Mouse (Mus musculus) embryo, embryonic 11.5 days (tissue): ENCODE measurements around the gene Slc44a5.
"Not testable (repeated sequence)": the region's sequence is repeated elsewhere in the genome, so short reads cannot be mapped to it uniquely, and the experiment has no call there.

ENCODE experiments used
- DNase-seq: peaks from one replicate; pipeline ENCODE4 v3.0.0-alpha.2; 2012; ENCODE audit warnings: low read depth, low spot score

The Slc44a5 gene

DNA sequence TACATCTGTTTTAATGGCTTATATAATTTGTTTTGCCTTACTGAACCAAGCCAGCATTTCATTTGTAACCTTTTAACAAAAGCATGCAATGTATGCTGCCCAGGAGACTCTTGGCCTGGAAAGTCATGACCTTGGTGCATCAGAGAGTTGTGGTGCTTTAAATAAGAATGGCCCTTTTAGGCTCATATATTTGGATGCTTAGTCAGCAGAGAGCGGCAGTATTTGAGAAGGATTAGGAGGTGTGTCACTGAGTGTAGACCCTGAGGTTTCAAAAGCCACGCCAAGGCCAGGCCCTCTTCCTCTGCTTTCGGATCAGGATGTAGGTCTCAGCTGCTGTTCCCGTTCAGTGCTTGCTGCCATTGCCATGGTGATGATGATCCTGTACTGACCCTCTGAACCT, 3.8 kb upstream of the Slc44a5 start:
- no peak for DNase-seq

GRCm38 (mm10) chr3:153973949-153974760, 919 bp downstream of the Slc44a5 start:
- DNase-seq, result no peak

DNA sequence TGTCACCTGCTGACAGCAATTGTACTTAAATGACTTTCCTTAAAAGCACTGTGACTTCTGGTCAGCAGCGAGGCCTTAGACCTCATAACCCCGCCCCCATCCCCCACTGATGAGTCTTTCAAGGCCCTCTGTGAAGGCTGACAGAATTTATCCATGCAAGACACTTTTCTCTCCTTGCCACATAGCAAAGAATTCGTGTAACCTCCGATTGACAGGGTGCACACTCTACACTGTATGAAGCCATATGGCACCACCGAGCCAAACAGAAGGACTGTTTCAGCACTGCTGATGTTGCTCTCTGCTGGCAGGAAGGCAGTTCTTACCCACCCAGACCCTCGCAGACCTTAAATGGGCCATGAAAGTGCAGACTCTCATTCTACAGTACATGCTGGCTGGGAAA, 1.8 kb downstream of the Slc44a5 start:
- no peak for DNase-seq

DNA sequence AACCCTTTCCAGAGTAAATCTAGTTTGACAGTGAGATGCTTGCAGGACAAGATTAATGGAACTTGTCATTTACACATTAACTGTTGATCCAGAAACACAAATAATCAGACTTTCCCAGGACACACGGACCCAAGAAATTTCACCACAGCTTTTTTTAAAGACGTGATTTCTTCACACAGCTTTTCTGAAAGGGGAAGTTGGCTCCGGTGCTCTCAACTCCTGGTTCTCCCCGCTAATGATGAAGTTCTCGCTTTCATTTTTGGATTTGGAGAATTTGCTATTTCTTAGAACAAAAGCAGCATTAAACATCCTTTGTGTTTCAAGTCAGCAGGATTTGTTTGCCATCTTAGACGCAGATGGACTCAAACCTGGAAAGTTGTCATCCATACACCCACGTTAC, 2.6 kb downstream of the Slc44a5 start:
- DNase-seq, result no peak

GRCm38 (mm10) chr3:153980611-153981010, 7.4 kb downstream of the Slc44a5 start:
- DNase-seq, result no peak

GRCm38 (mm10) chr3:153984428-153985340, 11.4 kb downstream of the Slc44a5 start:
- no peak for DNase-seq

DNA sequence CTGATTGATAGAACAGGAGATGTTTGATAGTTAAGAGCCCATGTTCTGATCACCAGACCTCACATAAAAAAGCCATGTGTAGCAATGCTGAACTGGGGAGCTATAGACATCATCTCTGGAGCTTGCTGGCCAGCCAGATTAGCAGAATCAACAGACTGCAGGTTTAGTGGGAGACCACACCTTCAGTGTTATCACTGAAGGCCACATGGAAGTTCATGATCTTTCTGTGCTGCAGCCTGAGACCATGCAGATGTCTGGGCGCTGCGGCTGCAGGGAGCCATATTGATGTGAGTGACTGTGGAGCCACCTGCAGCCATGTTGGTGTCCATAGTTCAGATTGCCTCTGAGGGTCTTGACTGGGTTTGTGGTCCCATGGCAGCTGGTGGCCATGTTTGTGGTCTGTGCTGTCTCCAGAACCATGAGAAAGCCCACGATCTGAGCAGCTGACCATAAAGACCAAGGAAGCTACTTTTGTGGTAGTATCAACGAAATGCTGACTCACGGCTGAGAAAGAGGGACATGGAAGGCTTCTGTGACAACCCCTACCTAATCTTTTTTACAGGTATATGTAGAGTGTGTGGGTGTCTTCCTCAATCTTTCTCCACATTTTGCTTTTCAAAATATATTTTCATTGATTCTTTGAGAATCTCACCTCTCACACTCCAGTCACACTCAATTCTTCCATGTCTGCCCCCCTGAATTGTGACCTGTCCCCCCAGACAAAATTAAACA, 26.7 kb downstream of the Slc44a5 start:
- no peak for DNase-seq

DNA sequence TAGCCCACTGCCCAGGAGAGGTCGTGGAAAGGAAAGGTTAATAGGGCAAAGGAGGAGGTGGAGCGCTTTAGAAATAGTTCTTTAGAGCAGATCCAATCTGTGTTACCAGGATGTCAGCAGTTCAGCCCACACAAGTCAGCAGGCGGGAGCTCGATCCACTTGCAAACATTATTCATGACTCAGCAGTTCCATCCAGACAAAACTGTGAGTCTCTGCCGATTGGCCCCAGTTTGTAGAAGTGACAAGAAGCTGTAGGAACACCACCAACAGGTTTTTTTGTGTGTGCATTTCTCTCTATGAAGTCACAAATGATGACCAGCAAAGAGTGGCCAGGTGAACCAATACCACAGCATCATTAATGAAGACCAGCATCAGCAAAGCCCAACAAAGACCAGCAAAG, 28.1 kb downstream of the Slc44a5 start:
- no peak for DNase-seq

DNA sequence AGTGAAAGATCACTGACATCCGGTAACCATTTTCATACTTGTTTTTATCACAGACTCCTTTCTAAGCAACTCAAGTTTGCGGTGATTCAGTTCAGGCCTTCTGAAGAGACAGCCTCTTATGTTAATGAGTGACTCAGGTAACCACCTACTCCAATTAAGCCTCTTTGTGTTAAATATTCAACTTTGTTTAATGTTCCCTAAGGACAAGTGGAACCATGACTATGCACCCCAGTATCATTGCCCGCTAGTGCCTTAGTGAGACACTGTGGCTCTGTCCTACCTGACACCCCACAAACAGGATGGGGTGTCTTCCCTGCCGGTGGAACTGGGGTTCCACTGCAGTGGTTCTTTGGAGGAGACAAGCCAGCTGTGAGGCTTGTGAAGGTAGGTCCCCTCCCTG, 73.6 kb downstream of the Slc44a5 start:
- DNase-seq, result no peak

GRCm38 (mm10) chr3:154053331-154053730, 80.1 kb downstream of the Slc44a5 start:
- DNase-seq, result no peak

GRCm38 (mm10) chr3:154057464-154057863, 84.2 kb downstream of the Slc44a5 start:
- no peak for DNase-seq

- no peak for DNase-seq
These were observed 85.0 kb downstream of the Slc44a5 start for GRCm38 (mm10) chr3:154058200-154058599.

DNA sequence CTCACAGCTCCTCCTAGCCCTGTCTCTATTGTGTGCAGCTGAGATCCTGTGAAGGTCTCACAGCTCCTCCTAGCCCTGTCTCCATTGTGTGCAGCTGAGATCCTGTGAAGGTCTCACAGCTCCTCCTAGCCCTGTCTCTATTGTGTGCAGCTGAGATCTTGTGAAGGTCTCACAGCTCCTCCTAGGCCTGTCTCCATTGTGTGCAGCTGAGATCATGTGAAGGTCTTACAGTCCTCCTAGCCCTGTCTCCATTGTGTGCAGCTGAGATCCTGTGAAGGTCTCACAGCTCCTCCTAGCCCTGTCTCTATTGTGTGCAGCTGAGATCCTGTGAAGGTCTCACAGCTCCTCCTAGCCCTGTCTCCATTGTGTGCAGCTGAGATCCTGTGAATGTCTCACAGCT, 98.8 kb downstream of the Slc44a5 start:
- not testable (repeated sequence) for DNase-seq

DNA sequence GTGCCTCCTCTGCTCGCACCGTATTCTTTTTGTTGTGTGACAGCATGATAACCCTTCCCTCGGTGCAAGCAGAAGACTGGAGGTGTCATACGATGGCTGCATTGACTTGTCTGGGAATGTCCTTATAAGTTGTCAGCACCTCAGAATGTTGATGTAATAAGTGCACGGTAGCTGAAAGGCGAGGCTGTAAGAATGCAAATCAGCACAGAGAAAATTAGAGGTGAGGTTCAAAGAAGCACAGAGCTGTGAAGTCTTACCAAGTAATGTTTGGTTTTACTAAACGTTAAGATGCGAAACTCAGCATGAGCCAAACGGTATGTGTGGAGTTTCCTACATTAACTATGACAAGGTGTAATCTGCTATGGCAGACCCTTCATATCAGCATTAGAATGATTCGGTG, 102.5 kb downstream of the Slc44a5 start:
- DNase-seq, result no peak

- no peak for DNase-seq
These were observed 108.5 kb downstream of the Slc44a5 start for GRCm38 (mm10) chr3:154081687-154082086.

DNA sequence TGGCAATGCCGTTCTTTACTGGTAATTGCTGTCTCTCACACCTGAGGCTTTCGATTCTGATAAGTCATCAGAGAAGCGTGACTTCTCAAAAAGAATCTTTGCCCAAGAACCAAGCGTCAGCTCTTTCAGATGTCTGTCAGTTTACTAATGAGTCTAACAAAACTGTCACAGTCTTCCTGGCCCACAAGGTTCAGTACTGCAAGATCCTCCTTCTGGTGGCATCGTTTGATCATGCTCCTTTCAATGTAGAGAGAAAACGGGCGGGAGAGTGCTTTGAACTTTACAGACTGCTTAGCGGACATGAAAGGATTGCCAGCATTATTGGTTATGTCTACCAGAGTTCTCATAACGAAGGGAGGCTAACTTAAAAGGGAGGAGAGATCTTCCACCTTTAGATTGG, 109.0 kb downstream of the Slc44a5 start:
- no peak for DNase-seq

GRCm38 (mm10) chr3:154082961-154083360, 109.7 kb downstream of the Slc44a5 start:
- no peak for DNase-seq

DNA sequence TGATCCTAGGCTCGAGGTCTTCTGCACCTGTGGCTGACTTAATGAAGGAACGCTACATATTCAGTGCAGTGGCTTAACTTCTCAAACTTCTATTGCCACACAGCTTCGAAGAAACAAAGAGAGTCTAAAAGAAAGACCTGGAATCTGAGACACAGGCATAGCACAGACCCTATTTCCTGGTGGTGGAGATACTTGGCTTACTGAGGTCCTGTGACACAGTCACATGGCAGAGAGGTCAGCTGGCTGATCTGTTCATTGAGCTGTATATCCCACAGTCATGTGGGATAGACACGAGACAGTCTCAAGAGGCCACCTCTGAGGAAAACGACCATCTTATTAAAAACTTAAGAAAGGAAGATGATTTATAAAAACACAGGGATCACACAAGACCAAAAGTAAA, 116.8 kb downstream of the Slc44a5 start:
- DNase-seq, result no peak

DNA sequence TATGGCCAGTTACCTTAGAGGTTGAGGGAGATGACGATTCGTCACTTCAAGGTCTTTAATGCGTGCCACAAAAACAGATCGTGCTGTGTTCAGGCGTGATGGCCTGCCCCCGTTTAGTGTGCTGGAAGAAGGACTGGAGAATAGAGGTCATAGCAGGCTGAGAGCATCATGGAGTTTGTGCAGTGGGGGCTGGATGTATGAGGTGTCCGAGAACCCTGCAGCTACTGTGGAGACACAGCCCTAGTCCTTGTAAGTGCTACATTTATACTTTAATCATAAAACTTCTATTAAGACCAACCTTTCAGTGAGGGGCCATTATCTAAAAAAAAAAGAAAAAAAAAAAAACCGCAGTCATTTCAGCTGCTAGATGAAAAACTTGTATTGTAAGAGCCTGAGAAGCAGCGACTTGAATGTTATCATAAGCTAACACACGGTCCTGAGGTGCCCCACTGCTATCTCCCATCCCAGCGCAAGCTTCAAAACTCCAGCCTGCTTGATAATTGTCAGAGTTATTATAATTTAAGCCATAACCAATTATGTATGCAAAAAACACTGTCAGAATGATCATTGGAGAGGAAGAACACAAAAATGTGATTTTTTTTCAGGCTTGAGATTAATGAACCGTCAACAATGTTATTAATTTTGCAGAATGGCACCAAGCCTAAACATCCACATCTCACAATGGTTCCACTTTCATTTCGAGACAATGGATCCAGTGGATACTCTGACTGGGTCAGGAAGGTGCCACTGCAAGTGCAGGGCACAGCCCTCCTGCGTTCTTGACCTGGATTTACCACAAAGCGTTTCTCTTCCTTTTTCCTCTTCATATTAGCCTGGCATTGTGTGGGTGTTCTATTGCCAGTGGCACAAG, 118.5 kb downstream of the Slc44a5 start:
- no peak for DNase-seq

GRCm38 (mm10) chr3:154092466-154092865, 119.2 kb downstream of the Slc44a5 start:
- DNase-seq, result no peak

DNA sequence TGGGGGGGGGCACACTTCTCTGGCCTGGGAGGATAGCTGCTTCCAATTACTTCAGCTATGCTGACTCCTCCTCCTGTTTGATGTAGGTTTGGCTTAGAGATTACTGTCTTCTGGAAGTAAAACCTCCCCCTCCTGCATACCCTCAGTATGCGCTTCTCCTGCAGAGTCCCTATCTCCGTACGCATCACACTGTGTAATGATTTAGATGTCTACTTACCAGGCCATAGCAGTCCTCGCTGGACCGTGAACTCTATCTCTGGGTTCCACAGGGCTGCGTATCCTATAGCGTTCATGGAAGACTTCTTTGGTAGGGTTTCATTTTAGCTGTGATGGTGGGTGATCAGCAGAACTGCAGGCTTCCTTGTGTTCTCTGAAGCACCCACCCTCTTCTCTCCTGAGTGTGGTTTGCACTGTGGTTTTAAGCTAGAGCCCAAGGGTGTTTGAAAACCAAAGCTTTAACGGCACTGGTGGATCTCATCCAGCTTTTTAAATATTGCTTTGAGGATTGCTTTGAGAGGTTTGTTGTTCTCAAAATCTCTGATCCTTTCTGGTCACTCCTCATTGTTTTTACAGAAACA, 120.6 kb downstream of the Slc44a5 start:
- no peak for DNase-seq
